Mouse (Mus musculus): ENCODE results near the gene Rhbdl1.

GRCm38 (mm10) chr17:25802825-25803517 lies 34.1 kb downstream of the Rhbdl1 start:
- no peak for TF ChIP-seq CTCF (IDR thresholded peaks at IDR 0.05; ENCODE audit: borderline replicate concordance, control insufficient read depth, extremely low read depth, insufficient read depth, low read length, poor library complexity)
- no peak for TF ChIP-seq POLR2A (IDR thresholded peaks at IDR 0.05; ENCODE audit: control insufficient read depth, extremely low read depth, insufficient read depth, low read length, poor library complexity)

All from thymus, adult 2 months (tissue).